ENCODE assay signal across 10 mouse cellular contexts in genomic region chr2:93404169-93404568, GRCm38 (mm10). TPM values are rescaled to one million over a fixed set of nuclear protein-coding genes. Genes with fewer than 3 reads are reported as not detected.
DNase-seq lines count a peak whose midpoint lies in the region; ATAC-seq and TF ChIP-seq lines count a peak whose summit lies in the region.
"Had no signal": no experiment of that assay in that cellular context is flagged by ENCODE, and none has a peak within 500 bp of the region (broad histone marks: within the 10 kb centered on the region; RNA-seq: fewer than 3 reads in every experiment).

No protein-coding gene starts in this region.

- no peaks in the 10 kb centered on the region for H3K36me3 ChIP-seq in heart, postnatal 0 days (replicated peaks; ENCODE audit: control insufficient read depth, insufficient read depth, low read length)
- H3K36me3 ChIP-seq in lung, embryonic 16.5 days (ENCODE audit: control insufficient read depth, insufficient read depth, low read length): no peaks in the 10 kb centered on the region
- H3K36me3 ChIP-seq in stomach, postnatal 0 days (ENCODE audit: control insufficient read depth, insufficient read depth, low read length): no peaks in the 10 kb centered on the region
- H3K36me3 ChIP-seq: stomach, embryonic 15.5 days had no signal

- TF ChIP-seq CTCF in heart, postnatal 0 days (IDR thresholded peaks at IDR 0.05; ENCODE audit: low read depth): peak; percentile 37
- TF ChIP-seq CTCF in stomach, postnatal 0 days (IDR thresholded peaks at IDR 0.05; ENCODE audit: low read depth): peak; percentile 62

- no peaks in the 10 kb centered on the region for H3K9me3 ChIP-seq in heart, postnatal 0 days (replicated peaks; ENCODE audit: control insufficient read depth, low read length)
- H3K9me3 ChIP-seq in lung, embryonic 16.5 days (ENCODE audit: control insufficient read depth, low read length): no peaks in the 10 kb centered on the region
- H3K9me3 ChIP-seq in stomach, postnatal 0 days (ENCODE audit: control insufficient read depth, low read length): no peaks in the 10 kb centered on the region
- H3K9me3 ChIP-seq: stomach, embryonic 15.5 days had no signal

- no peak for TF ChIP-seq EP300 in heart, postnatal 0 days (IDR thresholded peaks at IDR 0.05; ENCODE audit: low read depth)
- no peak for TF ChIP-seq EP300 in stomach, postnatal 0 days (optimal IDR thresholded peaks at IDR 0.05)

- H3K4me3 ChIP-seq in heart, postnatal 0 days (ENCODE audit: low read depth, low read length): no peak overlapping the region
- H3K4me3 ChIP-seq in lung, embryonic 16.5 days (ENCODE audit: low read length): no peak overlapping the region
- H3K4me3 ChIP-seq in stomach, postnatal 0 days (ENCODE audit: low read depth, low read length): no peak overlapping the region
- H3K4me3 ChIP-seq: megakaryocyte, embryonic 14.5 days; stomach, embryonic 15.5 days had no signal

- H3K27me3 ChIP-seq in heart, postnatal 0 days (ENCODE audit: control insufficient read depth, insufficient read depth, low read length): no peaks in the 10 kb centered on the region
- H3K27me3 ChIP-seq in lung, embryonic 16.5 days (ENCODE audit: control insufficient read depth, insufficient read depth, low read depth, low read length): no peaks in the 10 kb centered on the region
- no peaks in the 10 kb centered on the region; the same call in 1 of the 2 replicates for H3K27me3 ChIP-seq in stomach, postnatal 0 days (ENCODE audit: control insufficient read depth, insufficient read depth, low read length)
- H3K27me3 ChIP-seq: stomach, embryonic 15.5 days had no signal

- H3K9ac ChIP-seq in heart, postnatal 0 days (replicated peaks; ENCODE audit: low read depth, low read length): no peak overlapping the region
- H3K9ac ChIP-seq in lung, embryonic 16.5 days (ENCODE audit: low read length): no peak overlapping the region
- H3K9ac ChIP-seq in stomach, postnatal 0 days (ENCODE audit: low read length): no peak overlapping the region
- H3K9ac ChIP-seq: stomach, embryonic 15.5 days had no signal

- ATAC-seq in heart, postnatal 0 days (ENCODE audit: insufficient read depth, low read depth): no peak; the same call in 1 of the 2 replicates
- ATAC-seq in lung, embryonic 16.5 days (ENCODE audit: low read depth): peak; percentile 36; the same call in 1 of the 2 replicates
- no peak for ATAC-seq in stomach, postnatal 0 days (ENCODE audit: low FRiP score, low TSS enrichment)

- peaks cover 12% of the 10 kb centered on the region for H3K4me1 ChIP-seq in heart, postnatal 0 days (ENCODE audit: control insufficient read depth, insufficient read depth)
- H3K4me1 ChIP-seq in lung, embryonic 16.5 days (replicated peaks; ENCODE audit: control insufficient read depth, insufficient read depth, low read length): peaks cover 6% of the 10 kb centered on the region
- H3K4me1 ChIP-seq in stomach, postnatal 0 days (replicated peaks; ENCODE audit: control insufficient read depth, insufficient read depth): no peaks in the 10 kb centered on the region

- H3K27ac ChIP-seq in heart, postnatal 0 days (ENCODE audit: low read depth): no peak overlapping the region
- no peak overlapping the region for H3K27ac ChIP-seq in lung, embryonic 16.5 days (ENCODE audit: low read length)
- H3K27ac ChIP-seq in stomach, postnatal 0 days (replicated peaks): no peak overlapping the region
- H3K27ac ChIP-seq: stomach, embryonic 15.5 days had no signal

- no peak overlapping the region for H3K4me2 ChIP-seq in heart, postnatal 0 days (ENCODE audit: low read depth, low read length)
- H3K4me2 ChIP-seq in lung, embryonic 16.5 days (ENCODE audit: low read depth, low read length): no peak overlapping the region
- H3K4me2 ChIP-seq in stomach, postnatal 0 days (replicated peaks; ENCODE audit: low read depth): no peak overlapping the region
- H3K4me2 ChIP-seq: stomach, embryonic 15.5 days had no signal

- no peak for DNase-seq in heart, postnatal 0 days (ENCODE audit: low spot score)
- DNase-seq in heart, adult 11 months: no peak
- DNase-seq in lung, postnatal 14 days: no peak
- DNase-seq in embryo, embryonic 11 days: peak; percentile 58
- no peak for DNase-seq in stomach, postnatal 0 days (ENCODE audit: low spot score)
- DNase-seq in ovary, postnatal 10 days (ENCODE audit: low spot score): no peak
- DNase-seq: cerebellum, adult 9-11 months had no signal

- WGBS in heart, postnatal 0 days: 30% methylated on average over 4 of the region's 4 CpGs
- 22% methylated on average over 4 of the region's 4 CpGs for WGBS in lung, embryonic 16.5 days
- WGBS in stomach, postnatal 0 days: 24% methylated on average over 4 of the region's 4 CpGs

RNA-seq across cellular contexts. Expression of gene Cd82, which starts 58.8 kb away (rescaled TPM):
- 14.8 and 15.0 TPM in 2 replicates for total RNA-seq in heart, postnatal 0 days (2014; rRNA removed; ENCODE audit: low replicate concordance)
- polyA plus RNA-seq in heart, postnatal 0 days (2015; fragmentation: Nextera tagmentation; extraction: Ambion mirVana): 15.4 and 17.1 TPM in 2 replicates
- 63.6 and 81.5 TPM in 2 replicates for polyA plus RNA-seq in lung, embryonic 16.5 days (2015; fragmentation: Nextera tagmentation; extraction: Ambion mirVana)
- polyA plus RNA-seq in stomach, postnatal 0 days (2015; fragmentation: Nextera tagmentation; extraction: Ambion mirVana): 93.5 and 105 TPM in 2 replicates
